Mouse (Mus musculus): ENCODE measurements at regions not wholly inside any gene's neighbourhood (a gene's known extent, or its start where the extent isn't known, plus 50 kb on each side); places are given as distances from the start of the nearest gene placed in this dataset.

DNA sequence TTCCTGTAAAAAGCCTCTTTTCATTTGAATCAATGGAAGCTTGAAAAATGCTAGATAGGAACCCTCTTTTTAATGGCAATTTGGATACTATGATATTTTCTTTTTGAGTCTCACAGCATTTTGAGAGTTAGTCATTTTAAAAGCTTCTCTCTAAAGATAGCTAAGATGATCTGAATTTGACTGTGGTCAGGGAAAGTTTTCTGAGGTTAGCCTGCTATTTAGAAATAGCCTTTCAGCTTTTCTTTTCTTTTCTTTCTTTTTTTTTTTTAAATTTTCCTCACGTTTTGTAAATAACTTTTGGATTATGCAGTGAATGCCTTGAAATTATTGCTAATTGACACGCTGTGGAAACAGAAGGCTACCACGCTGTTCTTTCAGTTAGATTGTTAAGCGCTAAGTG lies 387.3 kb upstream of the Zeb2 start:
- no peak for TF ChIP-seq E2F4 (IDR thresholded peaks at IDR 0.05; ENCODE audit: insufficient read depth)
- no peak for TF ChIP-seq POLR2AphosphoS2 (IDR thresholded peaks at IDR 0.05; ENCODE audit: insufficient read length, low read depth)
- no peak for TF ChIP-seq POLR2A (IDR thresholded peaks at IDR 0.05; ENCODE audit: insufficient read length, low read depth)
- no peak for TF ChIP-seq TCF12 (IDR thresholded peaks at IDR 0.05; ENCODE audit: insufficient read depth, poor library complexity, severe bottlenecking)
- no peak for TF ChIP-seq MYOD1 (IDR thresholded peaks at IDR 0.05; ENCODE audit: control insufficient read depth in 1 of 3, insufficient read length in 2 of 3, low read depth in 2 of 3)
- TF ChIP-seq MAX (IDR thresholded peaks at IDR 0.05; ENCODE audit: low read depth): no peak
- no peak for TF ChIP-seq MYOG (IDR thresholded peaks at IDR 0.05; ENCODE audit: control insufficient read depth in 1 of 3, insufficient read depth in 1 of 3, insufficient read length in 2 of 3, low read depth in 2 of 3)
- TF ChIP-seq SRF (IDR thresholded peaks at IDR 0.05; ENCODE audit: control insufficient read depth, insufficient read length, low read depth): no peak
- no peak for TF ChIP-seq USF1 (IDR thresholded peaks at IDR 0.05; ENCODE audit: low read depth)
- no peak for TF ChIP-seq TCF3 (IDR thresholded peaks at IDR 0.05; ENCODE audit: insufficient read length, low read depth)
